Mouse (Mus musculus): ENCODE results near the gene Adgrg1. TPM values are rescaled to one million over a fixed set of nuclear protein-coding genes. Genes with fewer than 3 reads are reported as not detected.

Gene Adgrg1
- polyA plus RNA-seq, 1 experiment from 2014 or later = 42.4 TPM

DNA sequence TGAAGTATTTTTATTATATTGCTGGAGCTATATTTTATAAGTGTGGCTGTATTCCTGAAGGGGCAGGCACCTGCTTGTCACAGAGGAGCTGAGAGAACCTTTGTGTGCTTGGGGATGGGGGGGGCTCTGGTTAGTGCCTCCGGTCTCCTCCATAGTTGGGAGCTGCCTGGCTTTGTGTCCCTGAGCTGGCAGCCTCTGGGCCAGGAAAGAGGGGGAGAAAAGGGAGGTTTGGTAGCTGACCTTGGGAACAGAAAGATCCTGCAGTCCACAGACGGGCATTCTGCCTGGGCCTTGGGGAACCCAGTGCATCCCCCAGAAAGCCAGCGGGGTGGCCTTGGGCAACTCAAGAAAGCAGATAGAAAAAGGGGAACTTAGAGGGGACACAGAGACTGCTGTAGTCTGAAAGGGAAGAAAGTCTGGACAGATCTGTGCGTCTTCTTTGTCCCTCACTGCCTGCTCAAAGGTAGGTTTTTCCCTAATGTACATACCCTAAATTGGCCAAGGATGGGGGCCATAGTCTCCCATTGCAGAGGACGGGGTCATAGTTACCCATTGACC lies 20.9 kb downstream of the Adgrg1 start:
- no peak overlapping the region for H3K4me2 ChIP-seq (replicated peaks; ENCODE audit: low read depth)
- no peak overlapping the region for H3K27ac ChIP-seq (replicated peaks)
- H3K4me1 ChIP-seq (replicated peaks; ENCODE audit: control insufficient read depth, insufficient read depth) = peaks cover 5% of the 10 kb centered on the region
- H3K9me3 ChIP-seq (ENCODE audit: control insufficient read depth, low read length) = no peaks in the 10 kb centered on the region
- ATAC-seq (ENCODE audit: low FRiP score, low TSS enrichment) (no peak), DNase-seq (ENCODE audit: low spot score) (no peak)
- WGBS = 74% methylated on average over 5 of the region's 5 CpGs
- no peaks in the 10 kb centered on the region for H3K27me3 ChIP-seq (ENCODE audit: control insufficient read depth, insufficient read depth, low read length)
- no peak overlapping the region for H3K4me3 ChIP-seq (ENCODE audit: low read depth, low read length)
- H3K36me3 ChIP-seq (ENCODE audit: control insufficient read depth, insufficient read depth, low read length) = no peaks in the 10 kb centered on the region
- H3K9ac ChIP-seq (ENCODE audit: low read length) = no peak overlapping the region
- TF ChIP-seq CTCF (IDR thresholded peaks at IDR 0.05; ENCODE audit: low read depth) = no peak
- TF ChIP-seq EP300 (optimal IDR thresholded peaks at IDR 0.05) = no peak

DNA sequence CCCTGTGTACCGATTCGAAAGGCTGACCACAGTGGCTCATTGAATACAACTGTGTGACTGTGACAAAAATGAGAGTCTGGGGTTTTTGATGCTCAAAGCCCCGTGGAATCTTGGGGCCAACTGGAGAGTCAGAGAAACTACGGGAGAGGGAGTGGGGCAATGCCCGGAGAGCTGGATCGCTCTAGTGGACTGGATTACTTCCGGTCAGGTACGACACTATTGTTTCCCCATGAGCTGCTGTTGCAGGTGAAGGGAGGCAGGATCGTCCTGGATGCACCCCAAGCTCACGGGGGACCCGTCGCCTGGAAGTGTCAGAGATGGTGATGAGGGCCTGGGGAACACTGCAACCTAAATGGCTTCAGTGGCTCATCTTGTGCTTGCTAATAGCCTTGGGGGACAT lies 21.5 kb downstream of the Adgrg1 start:
- H3K9me3 ChIP-seq (ENCODE audit: control insufficient read depth, low read length) = no peaks in the 10 kb centered on the region
- no peak overlapping the region for H3K27ac ChIP-seq (replicated peaks)
- WGBS = 73% methylated on average over 12 of the region's 12 CpGs
- no peak for DNase-seq (ENCODE audit: low spot score)
- H3K9ac ChIP-seq (ENCODE audit: low read length) = no peak overlapping the region
- no peaks in the 10 kb centered on the region for H3K36me3 ChIP-seq (ENCODE audit: control insufficient read depth, insufficient read depth, low read length)
- no peak for ATAC-seq (ENCODE audit: low FRiP score, low TSS enrichment)
- no peak overlapping the region for H3K4me2 ChIP-seq (replicated peaks; ENCODE audit: low read depth)
- TF ChIP-seq CTCF (IDR thresholded peaks at IDR 0.05; ENCODE audit: low read depth) (no peak), EP300 (optimal IDR thresholded peaks at IDR 0.05) (no peak)
- H3K4me3 ChIP-seq (ENCODE audit: low read depth, low read length) = no peak overlapping the region
- no peaks in the 10 kb centered on the region for H3K27me3 ChIP-seq (ENCODE audit: control insufficient read depth, insufficient read depth, low read length)
- peaks cover 2% of the 10 kb centered on the region for H3K4me1 ChIP-seq (replicated peaks; ENCODE audit: control insufficient read depth, insufficient read depth)

DNA sequence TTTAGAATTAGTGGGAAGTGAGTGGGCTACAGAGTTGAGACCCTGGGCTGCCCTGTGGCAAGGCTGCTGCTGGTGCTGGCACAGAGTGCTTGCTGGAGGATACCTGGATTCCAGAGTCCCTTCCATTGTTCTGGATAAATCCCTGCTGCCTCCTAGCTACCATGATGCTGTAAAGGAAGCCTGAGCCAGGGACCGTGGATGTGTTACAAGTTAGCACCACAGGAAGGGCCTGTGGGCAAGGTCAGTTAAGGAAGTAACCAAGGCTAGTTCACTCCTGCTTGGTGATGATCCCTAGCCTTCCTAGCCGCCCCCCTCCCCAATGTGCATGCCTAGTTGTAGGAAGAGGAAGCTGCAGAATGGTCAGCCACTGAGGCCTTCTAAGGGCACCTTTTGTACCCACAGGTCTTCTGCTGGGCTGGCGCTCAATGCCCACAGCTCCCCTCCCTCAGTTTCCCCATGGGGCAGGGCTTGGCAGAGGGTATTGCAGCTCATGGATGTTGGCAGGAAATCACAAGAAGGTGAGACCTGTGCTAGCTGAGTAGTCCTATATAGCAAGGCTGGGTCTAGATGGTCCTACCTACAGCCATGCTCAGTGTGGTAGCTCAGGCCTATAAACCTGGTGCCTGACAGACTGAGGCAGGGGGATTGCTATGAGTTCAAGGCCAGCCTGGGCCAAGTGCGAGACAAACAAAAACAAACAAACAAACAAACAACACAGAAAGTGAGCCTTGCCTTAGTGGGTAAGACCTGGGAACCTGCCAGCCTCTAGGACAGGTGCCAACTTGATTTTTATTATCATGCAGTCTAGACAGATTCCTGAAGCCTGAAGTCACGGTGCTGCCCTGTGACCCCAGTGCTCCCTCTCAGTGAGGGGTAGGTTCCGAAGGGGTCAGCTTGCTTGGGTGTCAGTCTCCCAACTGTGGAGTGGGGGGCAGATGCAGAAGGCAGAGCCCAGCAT lies 22.6 kb downstream of the Adgrg1 start:
- H3K27me3 ChIP-seq (ENCODE audit: control insufficient read depth, insufficient read depth, low read length) = no peaks in the 10 kb centered on the region
- no peak overlapping the region; the same call in 1 of the 2 replicates for H3K9ac ChIP-seq (ENCODE audit: low read length)
- WGBS = 60% methylated on average over 6 of the region's 6 CpGs
- no peaks in the 10 kb centered on the region for H3K9me3 ChIP-seq (ENCODE audit: control insufficient read depth, low read length)
- no peak overlapping the region for H3K4me2 ChIP-seq (replicated peaks; ENCODE audit: low read depth)
- no peak for ATAC-seq (ENCODE audit: low FRiP score, low TSS enrichment)
- no peaks in the 10 kb centered on the region for H3K36me3 ChIP-seq (ENCODE audit: control insufficient read depth, insufficient read depth, low read length)
- TF ChIP-seq CTCF (IDR thresholded peaks at IDR 0.05; ENCODE audit: low read depth) (peak; percentile 17; the same call in 1 of the 2 replicates), EP300 (optimal IDR thresholded peaks at IDR 0.05) (no peak)
- peaks cover 2% of the 10 kb centered on the region; the same call in 1 of the 2 replicates for H3K4me1 ChIP-seq (replicated peaks; ENCODE audit: control insufficient read depth, insufficient read depth)
- H3K4me3 ChIP-seq (ENCODE audit: low read depth, low read length) = no peak overlapping the region
- DNase-seq (ENCODE audit: low spot score) = no peak
- H3K27ac ChIP-seq (replicated peaks) = peak overlapping the region; percentile 56; the same call in 1 of the 2 replicates

DNA sequence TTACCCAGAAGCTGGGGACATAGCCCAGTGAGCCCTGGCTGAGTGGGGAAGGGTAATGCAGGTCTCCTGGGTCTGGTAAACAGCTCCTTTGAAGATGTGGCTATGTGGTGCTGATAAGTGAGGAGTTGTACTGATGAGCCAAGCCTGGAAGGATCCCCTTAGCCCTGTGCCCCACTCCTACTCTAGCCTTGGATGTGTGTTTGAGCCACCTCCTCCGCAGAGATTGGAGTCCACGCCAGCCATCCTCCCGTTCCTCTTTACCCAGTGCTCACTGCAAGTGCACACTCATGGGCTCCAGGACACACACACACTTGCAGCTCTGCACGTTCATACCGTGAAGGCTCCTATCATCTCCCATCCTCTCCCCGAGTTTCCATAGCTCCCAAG lies 23.3 kb downstream of the Adgrg1 start:
- no peak for TF ChIP-seq CTCF (IDR thresholded peaks at IDR 0.05; ENCODE audit: low read depth)
- TF ChIP-seq EP300 (optimal IDR thresholded peaks at IDR 0.05) = no peak
- H3K4me1 ChIP-seq (replicated peaks; ENCODE audit: control insufficient read depth, insufficient read depth) = 0 out of 2 replicates have a peak, but pooled peaks cover 2% of the 10 kb centered on the region
- no peak overlapping the region for H3K4me3 ChIP-seq (ENCODE audit: low read depth, low read length)
- no peaks in the 10 kb centered on the region for H3K9me3 ChIP-seq (ENCODE audit: control insufficient read depth, low read length)
- no peak overlapping the region for H3K4me2 ChIP-seq (replicated peaks; ENCODE audit: low read depth)
- H3K9ac ChIP-seq (ENCODE audit: low read length) = no peak overlapping the region; the same call in 1 of the 2 replicates
- no peaks in the 10 kb centered on the region for H3K27me3 ChIP-seq (ENCODE audit: control insufficient read depth, insufficient read depth, low read length)
- ATAC-seq (ENCODE audit: low FRiP score, low TSS enrichment) (no peak), DNase-seq (ENCODE audit: low spot score) (no peak)
- H3K27ac ChIP-seq (replicated peaks) = peak overlapping the region; percentile 56; the same call in 1 of the 2 replicates
- 60% methylated on average over 6 of the region's 6 CpGs for WGBS
- H3K36me3 ChIP-seq (ENCODE audit: control insufficient read depth, insufficient read depth, low read length) = no peaks in the 10 kb centered on the region

DNA sequence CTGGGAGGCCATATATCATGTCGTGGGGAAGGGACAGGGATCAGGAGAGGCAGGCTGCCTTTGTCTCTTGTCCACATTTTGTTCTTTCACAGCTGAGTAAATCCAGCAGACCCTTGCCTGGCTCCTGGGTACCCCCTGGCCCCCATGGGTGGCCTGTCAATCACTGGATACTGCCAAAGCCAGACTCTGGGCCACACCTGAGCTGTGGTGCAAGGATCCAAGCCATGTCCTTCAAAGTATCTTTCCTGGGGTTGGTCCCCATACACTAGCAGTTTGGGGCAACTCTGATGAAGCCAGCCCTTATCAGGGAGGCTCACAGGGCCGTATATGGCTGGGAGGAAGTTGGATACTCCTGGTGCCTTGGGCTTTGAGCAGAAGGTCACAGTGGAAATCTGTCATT lies 23.9 kb downstream of the Adgrg1 start:
- ATAC-seq (ENCODE audit: low FRiP score, low TSS enrichment) (no peak), DNase-seq (ENCODE audit: low spot score) (no peak)
- H3K4me1 ChIP-seq (replicated peaks; ENCODE audit: control insufficient read depth, insufficient read depth) = 0 out of 2 replicates have a peak, but pooled peaks cover 2% of the 10 kb centered on the region
- H3K4me2 ChIP-seq (replicated peaks; ENCODE audit: low read depth) = no peak overlapping the region
- TF ChIP-seq CTCF (IDR thresholded peaks at IDR 0.05; ENCODE audit: low read depth) = no peak
- H3K4me3 ChIP-seq (ENCODE audit: low read depth, low read length) = no peak overlapping the region
- no peaks in the 10 kb centered on the region for H3K27me3 ChIP-seq (ENCODE audit: control insufficient read depth, insufficient read depth, low read length)
- peak overlapping the region; percentile 56; the same call in 1 of the 2 replicates for H3K27ac ChIP-seq (replicated peaks)
- H3K9me3 ChIP-seq (ENCODE audit: control insufficient read depth, low read length) = no peaks in the 10 kb centered on the region
- H3K9ac ChIP-seq (ENCODE audit: low read length) = no peak overlapping the region
- H3K36me3 ChIP-seq (ENCODE audit: control insufficient read depth, insufficient read depth, low read length) = peaks cover 2% of the 10 kb centered on the region; the same call in 1 of the 2 replicates
- 36% methylated on average over 2 of the region's 2 CpGs for WGBS
